Mouse (Mus musculus) megakaryocyte, embryonic 14.5 days (primary cell): Measurements from ENCODE around the gene Actr8.

Experiments used
- FLI1 ChIP-seq: IDR thresholded peaks from 2 replicates; pipeline ENCODE4 v1.6.1; 2012; ENCODE audit warnings: low read length, inconsistent platforms, mixed read lengths
- GATA1 ChIP-seq: IDR thresholded peaks from 3 replicates; pipeline ENCODE4 v1.6.1; 2012; ENCODE audit warnings: mixed read lengths, low read length, inconsistent platforms, borderline replicate concordance

DNA sequence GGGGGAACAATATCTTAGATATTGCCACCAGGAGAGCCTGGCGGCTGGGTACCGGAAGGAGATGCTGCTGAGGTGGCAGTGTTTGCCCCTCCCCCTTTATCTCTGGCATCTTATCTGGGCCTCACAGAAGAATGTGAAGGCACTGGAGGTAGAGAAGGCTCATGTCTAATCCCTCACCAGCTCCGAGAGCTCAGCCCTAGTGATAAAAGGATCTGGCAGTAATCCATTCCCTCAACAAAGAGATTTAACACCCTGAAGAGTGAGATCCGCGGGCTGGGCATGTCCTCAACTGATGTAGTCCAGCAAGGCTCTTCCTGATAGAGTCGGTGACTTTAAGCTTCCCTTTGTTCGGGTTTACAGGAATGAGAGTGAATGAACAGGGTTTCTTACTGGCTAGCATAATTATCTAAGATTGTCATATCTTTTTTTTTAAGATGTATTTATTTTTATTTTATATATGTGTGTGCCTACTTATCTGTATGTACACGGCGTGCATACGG lies 37.8 kb upstream of the Actr8 start:
- TF ChIP-seq GATA1 (no peak), FLI1 (no peak)
